Mouse (Mus musculus) mouse trophoblast stem cell (cell line): ENCODE results near the gene Tcaim.
"Not testable (repeated sequence)": the region's sequence is repeated elsewhere in the genome, so short reads cannot be mapped to it uniquely, and the experiment has no call there.

ENCODE experiments used
- in situ Hi-C, 2 experiments: fragments of 300-500 bp; cut with MseI, MboI; formaldehyde crosslinking; loops; 2 replicates in 1 of 2; 3 replicates in 1 of 2; pipeline ENCODE4 v1.15.1; 2025

The Tcaim gene

GRCm38 (mm10) chr9:122805053-122805844 is at the start of gene Tcaim:
Tcaim (plus strand) TSS chr9:122805539.
- in situ Hi-C loops, result no loop called here

DNA sequence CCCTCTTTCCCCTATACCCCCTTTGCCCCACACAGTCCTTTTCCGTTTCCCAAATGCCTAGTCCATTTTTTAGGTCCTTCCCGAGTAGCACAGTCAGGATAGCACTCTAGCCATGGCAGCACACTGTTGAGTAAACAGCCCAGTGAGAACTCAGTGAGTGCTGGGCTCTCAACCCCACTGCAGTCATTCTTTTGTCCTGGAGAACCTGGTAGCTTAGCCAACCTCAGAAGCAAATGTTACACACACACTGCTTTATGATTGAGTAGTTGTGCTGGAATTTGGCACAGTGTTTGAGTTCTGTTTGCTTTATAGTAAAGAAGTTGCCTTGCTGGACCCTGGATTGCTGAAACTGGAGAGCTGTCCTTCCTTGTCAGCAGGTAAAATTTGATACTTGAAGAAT is 47.7 kb upstream of the Tcaim start:
- in situ Hi-C loops, result no loop called here

GRCm38 (mm10) chr9:122760111-122760510 is 45.2 kb upstream of the Tcaim start:
- in situ Hi-C loops, result no loop called here

- in situ Hi-C loops, result no loop called here
These were observed 20.1 kb upstream of the Tcaim start for GRCm38 (mm10) chr9:122785231-122785630.

GRCm38 (mm10) chr9:122786534-122786933 is 18.8 kb upstream of the Tcaim start:
- in situ Hi-C loops, result no loop called here

GRCm38 (mm10) chr9:122805845-122806341 is 554 bp downstream of the Tcaim start:
- in situ Hi-C loops, result no loop called here

DNA sequence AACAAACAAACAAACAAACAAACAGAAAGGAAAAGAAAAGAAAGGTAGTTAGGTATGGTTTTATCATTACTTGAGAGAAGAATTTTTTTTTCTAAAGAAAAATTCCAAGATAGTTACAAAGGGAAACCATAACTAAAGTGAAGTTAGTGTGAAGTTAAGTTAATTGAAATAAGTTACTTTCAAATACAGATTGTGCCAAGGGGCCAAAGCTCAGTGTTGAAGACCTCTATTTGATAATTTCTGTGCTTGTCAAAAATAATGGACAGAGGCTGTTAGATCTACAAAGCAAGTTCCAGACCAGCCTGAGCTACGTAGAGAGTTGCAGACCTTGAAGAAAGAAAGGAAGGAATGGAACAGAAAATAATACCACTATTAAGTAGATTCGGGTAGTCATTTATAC is 1.8 kb downstream of the Tcaim start:
- in situ Hi-C loops, result no loop called here

DNA sequence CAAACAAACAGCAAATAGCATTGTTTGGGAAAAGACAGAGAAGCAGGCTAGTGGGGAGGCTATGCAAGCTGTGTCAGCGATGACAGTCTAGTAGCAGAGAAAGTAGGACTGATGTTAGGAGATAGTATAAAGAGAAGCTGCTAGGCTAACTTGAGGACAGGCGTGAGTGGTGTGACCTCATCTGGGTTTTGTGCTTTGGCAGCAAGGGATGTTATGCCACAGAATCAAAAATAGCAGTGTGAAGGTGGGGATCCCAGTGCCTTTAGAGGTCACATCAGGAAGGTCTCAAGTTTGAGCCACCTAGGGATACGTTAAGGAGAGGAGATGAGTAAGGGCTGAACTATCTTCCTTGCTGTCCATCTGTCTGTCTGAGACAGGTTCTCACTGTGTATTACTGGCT is 4.9 kb downstream of the Tcaim start:
- in situ Hi-C loops, result no loop called here

- in situ Hi-C loops, result no loop called here
These were observed 7.0 kb downstream of the Tcaim start for GRCm38 (mm10) chr9:122812386-122812785.

- in situ Hi-C loops, result no loop called here
These were observed 9.4 kb downstream of the Tcaim start for GRCm38 (mm10) chr9:122814775-122815174.

DNA sequence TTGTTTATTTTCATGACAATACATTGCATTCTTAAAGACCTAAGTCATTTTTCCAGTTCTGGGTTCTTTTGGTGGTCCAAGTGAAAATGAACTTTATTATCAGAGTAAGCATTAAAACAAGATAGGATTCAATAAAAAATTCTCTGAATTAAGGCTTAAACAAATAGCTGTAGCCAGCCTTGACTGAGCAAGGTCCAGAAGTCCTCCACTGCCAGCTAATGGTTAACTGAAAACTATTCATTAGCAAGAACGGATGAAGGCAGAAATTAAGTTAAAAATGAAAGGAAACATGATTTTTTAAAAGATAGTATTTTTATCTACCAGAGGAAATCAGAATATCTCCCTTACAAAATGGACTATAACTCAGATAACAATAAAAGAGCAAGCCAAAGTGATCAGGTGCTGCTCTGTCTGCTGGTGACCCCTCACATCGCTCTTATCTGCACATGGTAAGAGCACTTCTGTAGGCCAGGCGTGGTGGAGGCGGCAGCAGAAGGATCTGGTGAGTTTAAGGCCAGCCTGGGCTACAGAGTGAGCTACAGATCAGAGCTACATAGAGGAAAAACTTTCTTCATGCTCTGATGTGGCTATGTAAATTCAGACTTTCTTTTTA is 10.0 kb downstream of the Tcaim start:
- in situ Hi-C loops, result no loop called here

- in situ Hi-C loops, result no loop called here
These were observed 18.2 kb downstream of the Tcaim start for GRCm38 (mm10) chr9:122823374-122824017.

DNA sequence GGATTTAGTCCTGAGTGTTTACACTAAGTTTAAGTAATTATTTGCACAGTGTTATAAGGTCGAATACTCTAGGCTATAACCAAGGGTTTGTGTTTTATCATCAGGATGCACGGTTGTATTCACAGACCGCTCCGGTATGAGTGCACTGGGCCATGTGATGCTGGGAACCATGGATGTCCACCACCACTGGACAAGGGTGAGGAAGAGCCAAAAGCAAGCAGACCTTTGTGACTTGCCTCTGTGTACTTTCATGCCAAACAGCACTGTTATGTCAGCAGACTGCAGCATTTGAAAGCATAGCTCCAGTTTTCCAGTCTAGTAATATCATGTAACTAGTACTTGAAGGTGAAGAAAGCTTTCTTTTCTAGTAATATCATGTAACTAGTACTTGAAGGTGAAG is 21.4 kb downstream of the Tcaim start:
- in situ Hi-C loops, result no loop called here

- in situ Hi-C loops, result no loop called here
These were observed 24.6 kb downstream of the Tcaim start for GRCm38 (mm10) chr9:122829826-122830380.

DNA sequence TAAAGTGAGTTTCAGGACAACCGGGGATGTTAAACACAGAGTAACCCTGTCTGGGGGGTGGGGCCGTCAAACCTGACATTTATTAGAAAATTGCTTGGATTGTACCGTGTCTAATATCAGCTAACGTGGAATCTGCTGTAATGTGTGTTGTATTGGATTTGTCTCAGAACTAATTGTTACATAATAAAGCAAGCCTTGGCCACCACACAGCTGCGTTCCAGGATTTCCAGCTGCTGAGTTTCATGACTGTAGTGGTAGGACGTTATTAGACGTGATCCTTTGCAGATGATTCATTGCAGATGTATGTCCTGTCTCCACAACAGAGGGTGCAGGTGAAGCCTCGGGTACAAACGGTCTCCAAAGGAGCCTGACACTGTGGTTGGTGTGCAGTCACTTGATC is 30.8 kb downstream of the Tcaim start:
- in situ Hi-C loops, result no loop called here

DNA sequence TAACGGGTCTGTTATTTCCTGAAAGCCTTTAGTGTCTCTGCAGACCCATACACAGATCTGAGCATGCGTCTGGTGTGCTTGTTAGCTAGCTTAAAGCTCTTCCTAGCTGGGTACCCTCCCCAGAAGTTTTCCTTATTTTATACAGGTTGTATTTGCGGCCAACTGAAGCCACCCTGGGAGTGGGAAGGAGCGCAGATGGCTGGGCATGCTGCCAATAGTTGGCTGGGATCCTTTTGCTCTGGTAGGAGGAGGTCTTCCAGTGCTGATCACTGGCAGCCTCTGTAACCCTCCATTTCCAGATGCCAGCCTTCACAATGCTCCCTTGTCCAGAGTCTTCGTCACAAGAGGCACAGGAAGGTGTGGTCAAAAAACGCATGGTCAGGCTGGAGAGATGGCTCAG is 31.5 kb downstream of the Tcaim start:
- in situ Hi-C loops, result no loop called here

DNA sequence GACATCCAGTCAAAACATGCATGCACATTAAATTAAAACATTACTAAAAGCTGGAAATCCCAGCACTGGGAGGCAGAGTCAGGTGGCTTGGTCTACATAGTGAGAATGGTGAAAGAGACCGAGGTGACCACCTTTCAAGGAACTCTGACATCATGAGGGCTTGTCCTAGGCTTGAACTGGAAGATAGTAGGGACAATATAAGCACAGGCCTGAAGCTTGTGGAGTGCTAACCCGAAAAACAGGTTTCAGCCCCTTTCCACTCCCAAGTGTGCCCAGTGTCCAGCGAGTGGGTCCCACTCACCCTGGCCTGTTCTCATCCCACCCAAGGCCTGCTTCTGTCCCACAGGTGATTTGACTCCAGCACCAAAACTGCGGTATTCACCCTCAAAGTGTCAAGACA is 31.9 kb downstream of the Tcaim start:
- in situ Hi-C loops, result no loop called here

DNA sequence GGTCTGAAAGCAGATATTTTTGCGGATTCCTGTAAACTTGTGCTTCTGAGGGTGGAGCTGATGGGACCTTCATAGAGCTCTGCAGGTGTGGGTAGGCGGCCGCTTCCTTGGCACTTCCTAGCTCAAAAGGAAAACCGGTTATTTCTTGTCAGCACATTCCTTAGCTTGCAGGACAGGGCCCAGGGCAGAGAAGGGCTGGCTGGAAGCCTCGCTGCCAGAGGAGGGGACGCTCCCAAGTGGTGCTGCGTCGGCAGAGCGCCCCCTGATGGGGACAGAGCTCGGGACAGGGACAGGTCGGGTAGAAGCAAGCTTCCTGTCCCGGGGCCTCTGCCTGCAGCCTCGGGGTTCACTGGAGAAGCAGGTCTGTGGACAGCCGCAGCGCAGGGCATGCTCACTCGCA is 32.3 kb downstream of the Tcaim start:
- in situ Hi-C loops, result no loop called here

DNA sequence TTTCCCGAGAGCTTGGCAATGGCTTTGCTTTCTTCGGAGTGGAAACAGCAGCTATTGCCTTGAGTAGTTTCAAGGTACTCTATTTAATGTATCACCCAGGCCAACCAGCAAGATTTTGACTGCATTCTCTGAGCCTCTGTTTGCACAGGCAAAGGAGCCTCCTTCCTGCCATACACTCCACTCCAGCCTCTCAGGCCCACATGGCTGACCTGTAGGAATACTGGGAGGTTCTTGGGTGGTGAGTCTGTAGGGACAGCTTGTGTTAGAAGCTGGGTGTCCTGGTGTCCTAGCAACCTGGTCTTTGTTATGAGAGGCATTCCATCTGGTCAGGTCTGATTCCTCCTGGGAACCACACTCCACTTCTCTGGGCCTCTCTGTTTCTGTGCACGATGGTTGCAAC is 38.4 kb downstream of the Tcaim start, which contains the start of gene Gm35549:
Gene Gm35549, minus strand, starts transcription at position 276 of the 400 bp plus-strand sequence.
- in situ Hi-C loops, result no loop called here

- in situ Hi-C loops, result no loop called here
These were observed 40.3 kb downstream of the Tcaim start for GRCm38 (mm10) chr9:122845621-122846020.

DNA sequence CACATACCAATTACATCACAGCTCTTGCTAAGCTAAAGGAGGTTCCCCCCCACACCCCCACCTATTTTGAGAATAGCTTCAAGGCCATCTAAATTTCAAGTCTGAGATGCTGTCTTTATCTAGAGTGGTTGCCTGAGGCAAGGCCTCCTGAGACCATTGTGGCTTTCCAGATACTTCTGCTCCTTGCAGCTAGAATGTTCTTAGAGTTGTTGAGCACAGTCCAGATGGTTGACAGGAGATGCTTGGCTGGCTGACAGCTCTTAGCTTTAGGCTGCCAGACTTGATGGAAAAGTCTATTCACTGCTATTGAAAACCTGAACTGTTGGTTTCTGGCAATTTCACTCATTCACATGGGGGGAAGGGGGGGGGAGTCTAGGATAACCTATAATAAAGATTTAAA is 40.8 kb downstream of the Tcaim start:
- in situ Hi-C loops, result no loop called here

GRCm38 (mm10) chr9:122847811-122848311 is 42.5 kb downstream of the Tcaim start:
- in situ Hi-C loops, result not testable (repeated sequence)
